Mouse (Mus musculus): ENCODE measurements around the gene Dynlt1b.
"Not testable (repeated sequence)": the region's sequence is repeated elsewhere in the genome, so short reads cannot be mapped to it uniquely, and the experiment has no call there.

Gene Dynlt1b

DNA sequence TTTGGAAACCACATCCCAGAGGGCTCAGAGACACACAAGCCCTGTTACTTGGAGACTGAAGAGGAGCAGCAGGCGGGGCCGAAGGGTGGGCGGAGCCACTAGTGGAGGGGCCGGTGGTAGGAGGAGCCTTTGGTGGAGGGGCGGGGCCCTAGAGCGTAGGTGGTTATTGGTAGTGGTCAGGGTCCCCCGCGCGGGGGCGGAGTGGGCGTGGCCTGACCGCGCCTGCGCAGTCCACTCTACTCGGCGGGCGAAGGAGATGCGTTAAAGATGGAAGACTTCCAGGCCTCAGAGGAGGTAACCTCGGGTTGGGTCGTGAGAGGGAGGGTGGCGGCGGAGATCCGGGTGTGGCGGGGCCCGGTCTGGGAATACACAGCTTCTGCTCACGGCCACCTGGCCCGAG lies at the start of gene Dynlt1b:
TSS of gene Dynlt1b (plus strand) at position 168 of the 400 bp plus-strand sequence.
- DNase-seq (ENCODE audit: low read depth, low spot score): peak; percentile 98

DNA sequence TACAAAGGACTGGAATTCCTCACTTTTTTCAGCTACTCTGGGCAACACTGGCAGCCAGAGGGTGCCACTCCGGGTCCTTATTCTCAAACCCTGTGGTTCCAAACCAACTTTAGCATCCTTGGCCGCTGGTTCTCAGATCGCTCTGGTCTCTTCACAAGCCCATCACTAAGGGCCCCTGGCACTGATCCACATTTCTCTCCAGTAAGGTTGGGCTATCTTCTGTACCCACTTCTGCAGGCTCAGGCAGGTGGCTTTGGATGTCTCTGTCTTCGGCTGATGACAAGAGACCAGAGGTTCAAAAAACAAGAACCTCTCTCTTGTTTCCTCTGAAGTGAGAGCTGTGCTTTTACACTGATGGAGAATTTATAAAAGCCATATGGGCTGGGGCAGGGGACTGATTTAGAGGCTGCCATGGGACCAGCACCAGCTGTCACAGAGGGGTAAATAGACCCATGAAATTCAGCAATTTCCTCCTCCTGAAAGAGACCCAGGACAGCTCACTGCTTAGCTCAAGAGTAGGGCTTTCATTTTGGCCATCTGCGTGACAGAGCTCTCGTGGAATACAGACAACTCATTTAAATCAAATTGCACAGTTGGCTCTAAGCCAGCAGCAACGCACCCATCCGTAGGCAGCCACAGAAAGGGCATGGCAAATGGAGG lies 49.6 kb upstream of the Dynlt1b start:
- not testable (repeated sequence) for DNase-seq (ENCODE audit: low read depth, low spot score)

DNA sequence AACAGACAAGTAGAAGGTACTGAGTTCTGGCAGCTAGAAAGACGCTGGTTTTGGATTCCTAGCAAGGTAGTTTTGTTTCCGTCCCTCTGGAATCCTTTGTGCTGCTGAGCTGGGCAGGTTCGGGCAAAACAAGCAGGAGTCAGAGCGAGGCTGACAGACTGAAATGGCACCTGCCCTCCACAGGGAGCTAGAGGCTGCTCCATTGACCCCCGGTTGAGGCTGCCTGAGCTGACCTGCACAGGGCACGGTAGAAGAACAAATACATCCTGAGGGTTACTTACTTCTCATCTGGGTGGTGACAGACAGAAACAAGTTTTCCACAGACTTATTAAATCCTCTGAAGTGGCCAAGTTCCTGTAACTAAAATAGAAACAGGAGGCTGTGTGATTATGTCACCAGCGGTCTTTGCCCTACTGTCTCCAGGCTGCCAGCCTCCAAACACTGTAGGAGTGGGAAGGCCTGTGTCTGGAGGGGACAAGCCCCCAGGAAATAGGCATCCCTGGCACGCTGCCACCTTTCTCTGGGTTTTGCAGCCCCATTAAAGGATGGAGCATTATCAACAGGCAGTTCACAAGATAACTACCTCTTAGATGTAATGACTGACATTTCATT lies 48.7 kb upstream of the Dynlt1b start:
- not testable (repeated sequence) for DNase-seq (ENCODE audit: low read depth, low spot score)

DNA sequence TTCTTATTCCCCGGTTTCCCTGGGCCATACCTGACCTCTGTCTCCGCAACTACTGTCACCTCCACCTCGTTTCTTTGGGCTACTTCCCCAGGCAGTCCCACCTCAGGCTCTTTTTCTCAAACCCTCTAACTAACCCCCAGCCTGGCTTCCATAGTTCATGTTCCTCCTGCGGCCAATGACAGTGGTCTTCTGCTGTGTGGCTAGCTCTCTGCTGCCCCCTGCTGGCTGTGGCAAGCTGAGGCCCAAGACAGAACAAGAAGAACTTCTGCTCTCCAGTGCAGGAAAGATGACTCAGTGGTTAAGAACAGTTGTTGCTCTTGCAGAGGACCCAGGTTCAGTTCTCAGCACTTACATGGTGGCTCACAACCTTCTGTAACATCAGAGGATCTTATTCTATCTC lies 43.0 kb upstream of the Dynlt1b start:
- not testable (repeated sequence) for DNase-seq (ENCODE audit: low read depth, low spot score)

DNA sequence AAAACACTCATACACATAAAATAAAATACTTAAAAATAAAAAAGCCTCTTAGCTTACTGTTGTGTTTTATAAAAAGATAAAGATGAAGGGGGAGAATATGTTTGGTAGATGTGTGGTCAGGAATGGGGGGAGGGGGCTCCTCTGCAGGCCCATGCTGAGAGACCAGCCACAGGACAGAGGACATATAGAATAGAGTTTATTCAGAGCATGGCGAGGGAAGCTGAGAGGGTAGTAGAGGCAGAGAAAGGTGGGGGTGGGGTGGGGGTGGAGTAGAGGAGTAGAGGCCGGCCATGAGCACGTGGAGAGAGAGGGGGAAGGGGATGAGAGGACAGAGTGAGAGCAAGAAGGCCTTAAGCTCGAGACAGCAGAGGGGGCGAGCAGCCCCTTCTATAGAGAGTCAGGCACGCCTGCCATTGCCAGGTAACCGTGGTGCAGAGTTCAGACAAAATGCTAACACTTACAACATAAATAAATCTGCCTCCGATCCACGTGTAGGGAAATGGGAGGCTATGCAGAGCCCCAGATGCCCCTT lies 42.5 kb upstream of the Dynlt1b start:
- not testable (repeated sequence) for DNase-seq (ENCODE audit: low read depth, low spot score)

DNA sequence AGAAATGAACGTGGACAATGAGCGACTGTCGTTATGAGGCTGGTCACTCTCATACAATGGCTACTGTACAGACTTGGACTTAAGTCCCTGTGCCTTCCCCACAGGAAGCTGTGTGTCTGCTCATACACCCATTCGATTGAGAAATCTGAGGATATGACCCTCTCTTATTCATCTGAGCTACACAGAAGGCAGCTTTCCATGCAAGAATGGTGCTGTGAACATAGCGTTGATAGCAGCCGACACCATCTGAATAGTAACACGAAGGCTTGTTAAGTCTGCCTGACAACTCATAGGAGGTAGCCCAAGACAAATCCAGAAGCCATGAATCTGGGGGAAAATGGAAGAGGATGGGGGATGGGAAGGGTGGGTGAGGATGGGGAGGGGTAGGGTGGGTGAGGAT lies 40.4 kb upstream of the Dynlt1b start:
- not testable (repeated sequence) for DNase-seq (ENCODE audit: low read depth, low spot score)

DNA sequence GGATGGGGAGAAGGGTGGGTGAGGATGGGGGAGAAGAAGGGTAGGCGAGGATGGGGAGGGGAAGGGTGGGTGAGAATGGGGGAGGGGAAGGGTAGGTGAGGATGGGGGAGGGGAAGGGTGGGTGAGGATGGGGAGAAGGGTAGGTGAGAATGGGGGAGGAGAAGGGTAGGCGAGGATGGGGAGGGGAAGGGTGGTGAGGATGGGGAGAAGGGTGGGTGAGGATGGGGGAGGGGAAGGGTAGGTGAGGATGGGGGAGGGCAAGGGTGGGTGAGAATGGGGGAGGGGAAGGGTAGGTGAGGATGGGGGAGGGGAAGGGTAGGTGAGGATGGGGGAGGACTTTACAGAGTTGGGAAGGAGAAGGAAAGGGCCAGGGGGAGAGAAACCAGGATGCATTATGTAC lies 39.2 kb upstream of the Dynlt1b start:
- DNase-seq (ENCODE audit: low read depth, low spot score): peak; percentile 48

DNA sequence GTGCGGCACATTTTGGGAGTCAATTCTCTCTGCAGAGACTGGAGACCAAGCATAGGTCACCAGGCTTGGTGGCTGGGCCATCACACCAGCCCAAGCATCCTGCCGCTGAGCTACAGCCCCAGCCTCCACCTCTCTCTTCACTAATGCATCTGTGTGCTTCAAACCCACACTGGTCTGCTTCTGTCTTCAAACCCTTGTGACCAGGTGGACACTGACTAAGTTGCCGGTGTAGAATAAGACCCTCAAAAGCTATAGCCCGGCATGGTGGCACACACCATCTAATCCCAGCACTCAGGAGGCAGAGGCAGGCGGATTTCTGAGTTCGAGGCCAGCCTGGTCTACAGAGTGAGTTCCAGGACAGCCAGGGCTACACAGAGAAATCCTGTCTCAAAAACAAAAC lies 38.2 kb upstream of the Dynlt1b start:
- peak; percentile 1 for DNase-seq (ENCODE audit: low read depth, low spot score)

DNA sequence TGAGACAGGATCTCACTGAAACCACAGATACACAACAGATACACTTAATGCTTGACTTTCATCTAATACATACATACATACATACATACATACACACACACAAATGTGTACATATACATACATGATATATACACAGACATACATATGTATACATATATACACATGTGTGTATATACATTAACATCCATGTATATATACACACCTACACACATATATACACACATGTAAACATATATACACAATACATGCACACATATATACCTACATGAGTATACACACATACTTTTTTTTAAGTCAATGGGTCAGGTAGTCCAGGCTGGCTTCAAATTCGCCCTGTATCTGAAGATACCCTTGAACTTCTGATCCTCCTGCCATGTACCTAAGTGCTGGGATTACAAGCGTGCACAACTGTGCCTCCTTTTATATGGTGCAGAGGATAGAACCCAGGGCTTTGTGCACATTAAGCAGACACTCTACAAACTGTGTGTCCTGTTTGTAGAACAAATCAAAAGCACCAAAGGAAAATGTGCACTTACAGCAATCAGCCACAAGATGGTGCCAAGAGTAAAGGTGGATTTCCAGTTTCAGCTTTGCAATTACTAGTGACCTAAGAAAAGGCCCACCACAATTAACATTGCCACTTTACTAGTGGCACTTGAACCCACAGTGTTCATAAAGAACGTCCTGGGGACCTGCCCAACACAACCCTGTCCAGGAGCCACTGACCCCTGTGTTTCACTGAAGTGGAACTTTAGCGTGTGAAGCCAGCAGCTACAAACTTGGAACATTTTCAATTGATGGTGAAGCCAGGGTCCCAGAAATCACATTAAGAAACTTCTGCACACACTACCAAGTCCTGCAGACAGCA lies 37.2 kb upstream of the Dynlt1b start:
- DNase-seq (ENCODE audit: low read depth, low spot score): not testable (repeated sequence)

DNA sequence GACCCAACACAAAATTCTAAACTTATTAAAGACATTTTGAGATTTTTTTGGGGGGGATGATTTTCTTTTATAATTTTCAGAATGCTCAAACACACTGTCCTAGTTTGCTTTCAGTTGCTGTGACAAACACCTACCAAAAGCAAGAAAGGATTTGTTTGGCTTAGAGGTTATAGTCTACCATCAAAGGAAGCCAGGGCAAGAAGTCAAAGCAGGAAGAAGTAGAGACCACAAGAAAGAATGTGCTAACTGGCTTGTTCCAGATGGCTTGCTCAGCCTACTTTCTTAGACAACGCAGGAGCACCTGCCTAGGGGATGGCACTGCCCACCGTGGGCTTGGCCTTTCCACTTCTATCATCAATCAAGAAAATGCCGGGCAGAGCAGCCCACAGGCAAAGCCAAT lies 31.8 kb upstream of the Dynlt1b start:
- not testable (repeated sequence) for DNase-seq (ENCODE audit: low read depth, low spot score)

DNA sequence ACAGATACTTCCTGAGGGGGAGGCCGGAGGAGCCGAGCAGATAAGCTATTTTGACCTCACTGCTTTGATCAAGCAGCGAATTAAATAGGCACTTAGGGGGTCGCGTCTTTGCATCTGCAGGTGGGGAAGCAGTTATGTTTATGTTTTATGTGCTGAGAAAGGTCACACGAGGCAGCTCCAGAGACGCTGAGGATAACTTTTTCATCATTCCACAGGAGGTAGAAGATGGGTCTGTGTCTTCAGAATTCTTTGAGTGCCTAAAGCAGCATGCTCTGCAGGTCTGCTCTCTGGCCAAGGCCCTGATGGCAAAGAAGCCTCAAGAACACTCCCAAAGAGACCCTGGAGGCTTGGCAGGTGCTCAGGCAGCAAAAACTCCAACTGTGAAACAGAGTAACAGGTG lies 31.1 kb upstream of the Dynlt1b start:
- not testable (repeated sequence) for DNase-seq (ENCODE audit: low read depth, low spot score)

DNA sequence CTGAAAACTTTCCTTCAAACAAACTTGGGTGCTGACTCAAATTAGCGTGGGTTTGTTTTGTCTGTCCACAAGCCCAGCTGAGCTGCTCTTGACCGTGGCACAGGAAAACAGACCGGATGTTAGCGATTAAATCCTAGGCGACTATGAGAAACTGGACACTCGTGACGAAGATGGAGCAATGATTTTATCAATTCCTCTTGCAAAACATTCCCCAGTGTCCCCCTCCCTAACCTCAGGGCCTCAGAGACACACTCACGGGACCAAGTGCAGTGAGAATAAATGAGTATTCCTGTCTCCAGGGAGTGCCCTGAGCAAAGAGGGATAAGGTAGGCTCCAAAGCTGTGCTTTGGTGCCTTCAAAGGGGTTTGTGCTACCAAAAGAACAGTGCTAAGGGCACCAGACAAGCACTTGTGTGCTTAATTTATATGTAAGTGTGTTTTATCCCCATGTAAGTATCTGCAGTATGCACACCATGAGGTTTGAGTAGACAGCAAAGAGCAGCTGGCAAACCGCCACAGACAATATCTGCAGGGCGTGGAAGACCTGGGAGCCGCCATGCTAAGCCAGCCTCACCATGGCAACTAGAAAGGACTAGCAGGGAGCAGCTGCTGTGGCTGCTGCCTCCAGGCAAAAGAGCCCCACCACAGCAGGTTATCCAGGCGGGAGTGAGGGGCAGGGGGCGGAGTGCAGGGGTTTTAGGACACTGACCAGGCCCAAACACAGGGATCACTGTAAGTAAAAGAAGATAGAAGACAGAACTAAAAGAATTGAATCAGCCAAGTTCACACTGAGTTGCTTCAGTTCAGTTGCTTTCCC lies 30.4 kb upstream of the Dynlt1b start:
- not testable (repeated sequence) for DNase-seq (ENCODE audit: low read depth, low spot score)

DNA sequence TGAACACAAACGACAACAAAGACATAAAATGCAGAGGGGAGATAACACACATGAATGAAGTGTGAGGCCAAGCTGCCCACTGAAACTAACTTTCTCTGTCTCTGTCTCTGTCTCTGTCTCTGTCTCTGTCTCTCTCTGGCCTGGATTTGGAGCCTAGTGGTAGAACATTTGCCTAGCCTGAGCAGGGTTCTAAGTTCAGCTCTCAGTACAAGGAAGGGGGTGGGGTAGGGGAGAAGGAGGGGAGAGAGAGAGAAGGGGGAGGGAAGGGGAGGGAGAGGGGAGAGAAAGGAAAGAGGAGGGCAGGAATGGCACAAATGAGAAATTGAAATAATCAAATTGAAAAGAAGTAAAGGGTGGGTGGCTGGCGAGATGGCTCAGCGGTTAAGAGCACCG lies 29.8 kb upstream of the Dynlt1b start:
- DNase-seq (ENCODE audit: low read depth, low spot score): not testable (repeated sequence)

DNA sequence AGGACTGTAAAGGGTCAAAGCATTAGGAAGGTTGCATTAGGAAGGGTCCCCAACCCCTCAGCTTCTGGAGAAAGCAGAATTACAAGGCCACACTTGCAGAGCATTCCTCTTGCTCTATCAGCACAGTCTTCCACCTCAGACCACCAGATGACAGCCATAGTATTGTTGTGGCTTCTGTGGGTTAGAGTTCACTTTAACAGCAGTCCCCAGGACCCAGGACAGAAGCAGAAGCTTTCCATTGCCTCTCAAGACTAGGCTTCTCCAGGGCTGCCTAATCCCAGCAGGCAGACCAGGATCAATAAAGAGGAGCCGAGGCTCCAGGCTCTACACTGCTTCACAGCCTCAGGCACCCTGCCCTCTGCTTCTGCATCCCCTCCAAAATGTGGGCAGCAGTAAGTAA lies 25.4 kb upstream of the Dynlt1b start:
- DNase-seq (ENCODE audit: low read depth, low spot score): not testable (repeated sequence)

DNA sequence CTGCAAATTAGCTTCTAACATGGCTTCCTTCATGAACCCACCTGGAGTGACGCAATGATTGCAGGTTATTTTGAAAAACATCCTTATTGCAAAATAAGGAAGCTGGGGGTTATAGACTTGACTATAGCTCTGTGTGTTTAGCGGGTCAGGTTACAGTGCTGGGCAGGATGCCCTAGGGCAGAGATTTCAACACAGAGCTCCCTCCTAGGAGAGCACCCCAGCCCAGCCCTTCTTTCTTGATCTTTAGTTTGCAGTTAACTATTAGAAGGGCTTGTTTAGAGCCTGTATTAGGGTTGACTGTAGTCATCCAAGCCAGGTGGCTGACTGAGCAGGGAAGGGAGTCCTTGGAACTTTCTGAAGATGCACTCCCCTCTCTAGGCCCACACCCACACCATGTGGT lies 22.9 kb upstream of the Dynlt1b start:
- DNase-seq (ENCODE audit: low read depth, low spot score): not testable (repeated sequence)

DNA sequence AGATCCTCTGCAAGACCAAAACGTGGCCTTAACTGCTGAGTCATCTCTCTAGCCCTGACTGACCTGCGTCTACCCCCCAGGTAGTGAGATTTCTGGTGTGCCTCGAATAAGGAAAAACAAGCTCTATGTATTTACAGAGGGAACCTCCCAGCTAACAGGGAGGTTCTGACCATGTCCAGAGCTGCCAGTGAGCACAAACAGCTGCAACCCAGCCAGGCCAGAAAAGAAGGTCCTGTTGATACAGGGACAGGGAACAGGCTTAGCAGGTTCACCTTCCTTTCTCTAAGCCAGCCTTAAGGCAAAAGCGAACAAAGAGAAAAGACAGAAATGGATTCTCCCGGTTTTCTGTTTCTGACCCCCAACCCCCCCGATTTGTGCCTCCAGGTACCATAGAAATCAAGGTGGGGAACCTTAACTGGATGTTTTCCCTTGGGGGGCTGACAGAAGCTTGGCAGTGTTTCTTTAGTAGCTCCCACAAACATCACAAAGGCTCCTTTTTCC lies 19.1 kb upstream of the Dynlt1b start:
- not testable (repeated sequence) for DNase-seq (ENCODE audit: low read depth, low spot score)

DNA sequence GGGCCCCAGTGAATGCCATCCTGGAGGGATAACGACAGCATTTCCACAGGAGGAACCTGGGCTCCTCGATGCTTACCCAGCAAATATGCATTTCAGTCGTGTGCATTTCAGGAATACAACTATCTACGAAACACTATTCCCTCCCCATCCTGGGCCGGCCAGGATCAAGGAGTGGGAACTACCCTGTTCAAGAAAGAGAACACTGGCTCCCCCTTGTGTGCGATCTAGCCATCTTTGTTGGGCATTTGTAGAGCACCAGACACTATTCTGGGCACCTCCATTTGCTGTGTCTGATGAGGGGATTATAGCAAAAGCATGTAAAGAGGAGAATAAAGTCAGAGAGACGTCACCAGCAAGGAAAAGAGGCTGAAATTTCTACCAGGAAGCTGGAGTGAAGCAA lies 12.8 kb upstream of the Dynlt1b start:
- DNase-seq (ENCODE audit: low read depth, low spot score): not testable (repeated sequence)

DNA sequence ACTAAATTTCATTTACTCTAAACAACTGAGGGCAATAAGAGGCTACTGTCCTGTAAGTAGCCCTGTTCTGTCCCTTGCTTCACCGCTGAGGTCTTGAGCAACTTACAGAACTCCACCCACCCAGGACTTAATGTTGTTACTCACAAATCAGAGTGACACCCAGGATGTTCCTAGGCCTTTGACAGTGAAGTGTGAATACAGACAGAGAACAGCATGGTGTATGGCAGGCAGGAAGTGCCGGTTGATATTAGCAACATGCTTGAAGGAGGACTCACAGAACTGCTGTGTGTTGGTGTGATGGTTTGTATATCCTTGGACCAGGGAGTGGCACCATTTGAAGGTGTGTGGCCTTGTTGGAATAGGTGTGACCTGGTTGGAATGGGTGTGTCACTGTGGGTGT lies 9.4 kb upstream of the Dynlt1b start:
- not testable (repeated sequence) for DNase-seq (ENCODE audit: low read depth, low spot score)

DNA sequence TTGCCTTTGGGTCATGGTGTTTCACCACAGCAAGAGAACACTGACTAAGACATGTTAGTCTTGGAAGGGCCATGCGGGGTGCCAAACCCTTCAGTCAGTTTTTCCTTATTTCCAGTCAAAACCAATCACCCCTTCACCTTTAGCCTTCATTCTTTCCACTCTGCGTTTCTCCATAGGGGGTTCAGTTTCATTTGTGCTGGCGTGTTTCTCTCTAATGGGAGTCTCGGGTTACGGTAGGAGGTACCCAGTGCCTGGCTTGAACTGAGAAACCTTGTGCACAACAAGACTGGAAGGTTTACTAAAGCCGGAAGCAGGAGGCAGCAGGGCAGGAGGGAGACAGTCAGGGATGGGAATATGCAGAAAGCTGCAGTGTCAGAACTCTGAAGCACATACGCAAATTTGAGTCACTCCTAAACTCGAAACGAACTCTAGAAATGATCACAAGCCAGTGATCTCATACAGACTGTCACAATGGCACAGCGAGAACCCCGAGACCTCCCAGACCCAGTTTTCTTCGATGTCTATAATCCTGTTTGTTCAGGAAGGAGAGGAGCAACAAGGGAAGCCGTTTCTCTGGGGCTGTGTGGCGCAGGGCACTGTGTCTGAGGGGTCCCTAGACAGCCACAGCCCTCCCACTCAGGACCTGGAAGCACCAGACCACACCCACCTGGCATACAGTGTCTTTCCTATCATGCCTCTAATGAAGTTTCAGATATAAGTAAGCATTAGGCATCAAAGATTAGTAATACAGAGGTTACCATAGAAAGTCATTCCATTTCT lies 8.2 kb upstream of the Dynlt1b start:
- DNase-seq (ENCODE audit: low read depth, low spot score): not testable (repeated sequence)

DNA sequence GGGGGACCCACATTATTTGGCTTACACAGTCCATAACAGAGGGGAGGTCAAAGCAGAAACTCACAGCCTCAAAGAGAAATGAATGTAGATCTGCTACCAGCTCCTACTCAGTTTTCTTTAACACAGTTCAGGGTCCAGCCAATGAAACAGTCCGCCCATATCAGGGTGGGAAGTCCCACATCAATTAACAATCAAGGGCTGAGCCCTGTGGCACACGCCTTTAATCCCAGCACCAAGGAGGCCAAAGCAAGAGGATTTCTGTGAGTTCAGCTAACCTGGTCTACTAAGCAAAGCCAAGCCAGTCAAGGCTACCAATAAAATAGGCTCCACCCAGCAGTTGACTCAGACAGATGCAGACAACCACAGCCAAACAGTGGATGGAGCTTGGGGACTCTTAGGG lies 7.5 kb upstream of the Dynlt1b start:
- DNase-seq (ENCODE audit: low read depth, low spot score): not testable (repeated sequence)

Data from CD4-positive, CD25-positive, alpha-beta regulatory T cell, adult 2 months (primary cell).